Mouse (Mus musculus) mouse trophoblast stem cell (cell line): Measurements from ENCODE around the gene Ak9.

Experiments
- in situ Hi-C, 2 experiments: fragments of 300-500 bp; cut with MseI, MboI; formaldehyde crosslinking; loops; 2 replicates in 1 of 2; 3 replicates in 1 of 2; pipeline ENCODE4 v1.15.1; 2025

Ak9 gene

GRCm38 (mm10) chr10:41303639-41304444 lies at the start of gene Ak9:
Ak9 (plus strand) TSS chr10:41303980.
- in situ Hi-C loops = loop anchor here (10.0 kb wide), 1 partner anchor 201 kb away; no protein-coding TSS in a partner anchor

GRCm38 (mm10) chr10:41260243-41261006 lies 43.4 kb upstream of the Ak9 start:
- in situ Hi-C loops = no loop called here

GRCm38 (mm10) chr10:41261218-41261617 lies 42.6 kb upstream of the Ak9 start:
- in situ Hi-C loops = no loop called here

- in situ Hi-C loops = no loop called here
These were observed 41.9 kb upstream of the Ak9 start for GRCm38 (mm10) chr10:41261889-41262288.

GRCm38 (mm10) chr10:41271860-41272259 lies 31.9 kb upstream of the Ak9 start:
- in situ Hi-C loops = loop anchor here in 1 of 2 experiments (5.0 kb wide), 1 partner anchor 255 kb away; no protein-coding TSS in a partner anchor

- in situ Hi-C loops = loop anchor here (5.0 kb wide), 2 partner anchors 258 to 268 kb away; no protein-coding TSS in a partner anchor
These were observed 28.9 kb upstream of the Ak9 start for GRCm38 (mm10) chr10:41274871-41275270.

- in situ Hi-C loops = loop anchor here in 1 of 2 experiments (5.0 kb wide), 1 partner anchor 272 kb away; no protein-coding TSS in a partner anchor
These were observed 25.0 kb upstream of the Ak9 start for GRCm38 (mm10) chr10:41278808-41279207.

GRCm38 (mm10) chr10:41280177-41280576 lies 23.6 kb upstream of the Ak9 start:
- in situ Hi-C loops = no loop called here

GRCm38 (mm10) chr10:41280796-41281195 lies 23.0 kb upstream of the Ak9 start:
- in situ Hi-C loops = no loop called here

- in situ Hi-C loops = no loop called here
These were observed 21.7 kb upstream of the Ak9 start for GRCm38 (mm10) chr10:41282086-41282485.

- in situ Hi-C loops = no loop called here
These were observed 16.2 kb upstream of the Ak9 start for GRCm38 (mm10) chr10:41287618-41288017.

- in situ Hi-C loops = no loop called here
These were observed 15.7 kb upstream of the Ak9 start for GRCm38 (mm10) chr10:41288074-41288473.

GRCm38 (mm10) chr10:41288771-41289415 lies 14.9 kb upstream of the Ak9 start:
- in situ Hi-C loops = no loop called here

- in situ Hi-C loops = no loop called here
These were observed 12.8 kb upstream of the Ak9 start for GRCm38 (mm10) chr10:41291021-41291420.

- in situ Hi-C loops = no loop called here
These were observed 10.8 kb upstream of the Ak9 start for GRCm38 (mm10) chr10:41293019-41293418.

- in situ Hi-C loops = no loop called here
These were observed 9.0 kb upstream of the Ak9 start for GRCm38 (mm10) chr10:41294734-41295133.

GRCm38 (mm10) chr10:41295145-41295544 lies 8.6 kb upstream of the Ak9 start:
- in situ Hi-C loops = no loop called here

- in situ Hi-C loops = loop anchor here (10.0 kb wide), 1 partner anchor 205 kb away; no protein-coding TSS in a partner anchor
These were observed 3.6 kb upstream of the Ak9 start for GRCm38 (mm10) chr10:41300161-41300560.

- in situ Hi-C loops = loop anchor here (10.0 kb wide), 1 partner anchor 202 kb away; no protein-coding TSS in a partner anchor
These were observed 920 bp upstream of the Ak9 start, which contains the start of gene Fig4 for GRCm38 (mm10) chr10:41302689-41303431. Fig4 (minus strand) TSS chr10:41303260.

GRCm38 (mm10) chr10:41304961-41305455 lies 1.2 kb downstream of the Ak9 start:
- in situ Hi-C loops = loop anchor here (10.0 kb wide), 1 partner anchor 200 kb away; no protein-coding TSS in a partner anchor

GRCm38 (mm10) chr10:41308205-41308604 lies 4.4 kb downstream of the Ak9 start:
- in situ Hi-C loops = loop anchor here (10.0 kb wide), 1 partner anchor 197 kb away; no protein-coding TSS in a partner anchor
